Mouse (Mus musculus): Measurements from ENCODE around the gene Ky.

Ky gene

GRCm38 (mm10) chr9:102547028-102547354, 41.4 kb downstream of the Ky start:
- no peak for DNase-seq (ENCODE audit: low spot score in 2 of 2)

GRCm38 (mm10) chr9:102549211-102549610, 43.7 kb downstream of the Ky start:
- peak; percentile 21 to 37 for DNase-seq (ENCODE audit: low spot score in 2 of 2)

- peak; percentile 28 to 31 for DNase-seq (ENCODE audit: low spot score in 2 of 2)
Measured at GRCm38 (mm10) chr9:102551771-102552170, 46.2 kb downstream of the Ky start.

GRCm38 (mm10) chr9:102553781-102554180, 48.2 kb downstream of the Ky start:
- DNase-seq (ENCODE audit: low spot score in 2 of 2), result no peak

GRCm38 (mm10) chr9:102558463-102558862, 52.9 kb downstream of the Ky start:
- no peak for DNase-seq (ENCODE audit: low spot score in 2 of 2)

- DNase-seq (ENCODE audit: low spot score in 2 of 2), result no peak
Measured at GRCm38 (mm10) chr9:102572888-102573287, 67.3 kb downstream of the Ky start.

DNA sequence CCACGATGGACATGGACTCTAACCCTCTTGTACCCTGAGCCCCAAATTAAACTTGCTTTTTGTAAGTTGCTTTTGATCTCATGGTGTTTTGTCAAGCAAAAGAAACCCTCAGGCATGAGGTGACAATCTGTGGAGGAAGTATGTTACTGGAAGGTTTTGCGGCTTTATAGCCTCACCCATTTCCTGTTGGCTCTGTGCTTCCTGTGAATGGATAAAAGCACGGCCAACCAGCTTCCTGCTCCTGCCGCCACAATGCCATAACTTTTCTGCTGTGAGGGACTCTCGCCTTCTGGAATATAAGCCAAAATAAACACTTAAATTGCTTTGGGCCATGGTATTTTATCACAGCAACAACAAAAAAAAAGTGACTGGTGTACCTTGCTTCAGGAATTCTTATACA, 71.9 kb downstream of the Ky start:
- DNase-seq (ENCODE audit: low spot score in 2 of 2), result peak; percentile 13 to 16

DNA sequence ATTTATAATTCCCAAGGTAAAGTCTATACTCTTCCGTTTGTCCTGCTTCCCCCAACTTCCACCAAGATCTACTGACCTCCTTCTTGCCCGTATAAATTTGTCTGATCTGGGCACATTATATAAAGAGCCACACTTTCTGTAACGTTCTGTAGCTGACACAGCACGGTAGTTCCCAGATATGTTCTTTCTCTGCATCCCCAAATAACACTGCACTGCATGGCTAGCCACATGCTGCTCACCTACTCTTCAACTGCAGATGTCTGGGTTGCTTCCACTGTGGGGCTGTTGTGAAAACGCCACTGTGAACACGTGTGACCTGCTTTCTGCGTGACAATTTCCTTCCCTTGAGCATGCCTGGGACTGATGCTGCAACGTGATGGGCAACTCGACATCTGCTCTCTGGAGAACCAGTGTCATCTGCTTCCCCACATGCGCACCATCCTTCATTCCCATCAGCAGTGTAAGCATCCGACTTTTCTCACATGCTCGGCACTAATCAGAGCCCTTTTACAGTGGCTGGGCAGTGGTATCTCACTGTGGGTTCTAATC, 76.4 kb downstream of the Ky start:
- DNase-seq (ENCODE audit: low spot score in 2 of 2), result no peak

DNA sequence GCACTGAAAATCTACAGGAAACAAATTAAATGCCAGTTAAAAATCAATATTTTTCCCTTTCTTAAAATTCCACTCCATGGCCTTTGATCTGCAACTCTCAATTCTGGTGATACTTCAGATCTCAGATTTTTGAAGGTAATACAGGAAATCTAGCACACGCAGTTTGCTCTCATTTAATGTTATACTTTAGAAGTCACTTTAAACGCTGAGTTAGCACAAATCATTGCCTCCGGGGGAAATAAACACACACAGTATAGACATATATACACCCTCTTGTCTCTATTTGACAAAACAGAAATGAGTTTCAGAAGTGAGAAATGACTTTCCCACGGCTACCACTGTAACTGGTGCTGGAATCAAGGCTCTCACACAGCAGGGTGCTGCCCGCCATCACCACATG, 81.8 kb downstream of the Ky start:
- no peak for DNase-seq (ENCODE audit: low spot score in 2 of 2)

DNA sequence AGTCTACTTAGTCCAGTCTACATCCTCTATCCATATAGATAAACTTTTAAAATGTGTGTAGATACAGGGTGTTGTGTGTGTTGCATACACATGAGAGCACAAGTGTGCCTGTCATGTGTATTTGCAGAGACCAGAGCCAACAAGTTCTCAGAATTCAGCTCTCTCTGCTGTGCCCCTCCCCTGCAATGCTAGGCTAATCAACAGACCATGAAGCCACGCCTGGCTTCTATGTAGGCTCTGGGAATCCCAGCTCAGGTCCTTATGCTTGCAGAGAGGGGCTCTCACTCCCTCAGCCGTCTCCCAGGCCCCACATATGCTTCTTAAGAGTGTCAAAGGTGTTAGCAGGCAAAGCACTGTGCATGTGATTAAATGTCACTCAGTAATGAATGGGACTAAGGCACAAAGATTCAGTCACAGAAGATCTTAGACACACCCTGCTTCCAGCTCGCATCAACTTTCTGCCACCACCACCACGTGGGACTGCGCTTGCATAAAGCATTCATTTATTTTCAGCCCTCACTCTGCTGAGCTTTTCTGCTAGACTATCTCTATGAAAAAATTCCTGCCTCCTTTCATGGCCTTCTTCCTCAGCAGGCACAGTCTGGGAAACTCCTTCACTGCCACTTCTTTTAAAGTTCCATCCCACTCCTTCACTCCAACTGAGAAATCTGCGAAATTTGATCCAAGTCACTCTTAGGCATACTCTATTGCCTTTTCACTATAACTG, 89.3 kb downstream of the Ky start:
- DNase-seq (ENCODE audit: low spot score in 2 of 2), result no peak

Measured in heart, adult 9 months (tissue).